Mouse (Mus musculus) heart, postnatal 36 days (tissue): ENCODE data around the gene Spg21. TPM values are rescaled to one million over a fixed set of nuclear protein-coding genes. Genes with fewer than 3 reads are reported as not detected.

Experiments
- DNase-seq, 2 experiments: peaks; one replicate each; pipeline ENCODE4 v3.0.0; 2021 to 2022
- intact Hi-C: fragments of 180-260 bp; cut with DNase I; formaldehyde crosslinking; loops from one replicate; pipeline ENCODE4 v1.15.1; 2025
- total RNA-seq, 2 experiments: library from RNA; stranded (reverse); gene quantifications; 2 replicates each; pipeline ENCODE4 v1.2.3; 2021

Gene Spg21
- total RNA-seq = 10 to 100 TPM; 11.3 to 16.0 TPM

DNA sequence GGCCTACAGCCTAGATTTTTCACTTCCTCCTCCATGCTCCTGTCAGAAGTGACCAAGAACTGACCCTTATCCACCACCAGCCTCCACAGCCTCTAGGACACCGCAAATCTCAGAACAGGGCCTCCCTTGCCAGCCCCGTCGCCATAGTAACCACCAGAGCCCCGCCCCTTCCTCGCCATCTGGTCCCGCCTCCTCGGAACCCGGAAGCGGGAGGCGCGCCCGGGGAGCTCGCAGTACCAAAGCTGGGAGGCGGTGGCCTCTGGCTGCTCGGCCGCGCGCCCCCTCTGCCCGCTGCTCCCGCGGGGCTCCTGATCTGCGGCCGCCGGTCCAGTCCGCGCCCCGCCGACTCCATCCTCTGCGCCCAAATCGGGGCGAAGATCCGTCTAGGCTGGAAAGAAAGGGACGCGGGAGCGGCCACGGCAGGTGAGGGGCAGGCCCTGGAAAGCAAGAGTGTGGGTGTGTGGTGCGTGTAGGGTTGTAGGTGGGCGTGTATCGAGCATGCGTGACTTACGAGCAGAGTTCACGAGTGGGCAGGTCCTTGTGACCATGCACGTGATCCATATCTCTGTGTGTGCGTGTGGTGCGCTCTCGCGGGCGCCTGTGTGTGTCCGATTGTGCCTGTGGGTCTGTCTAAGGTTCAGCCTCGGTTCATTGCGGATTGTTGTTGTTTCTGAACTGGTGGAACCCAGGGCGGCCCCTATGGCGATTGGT, at the start of gene Spg21:
TSS of gene Spg21 (plus strand) at position 216 of the 711 bp plus-strand sequence.
- intact Hi-C loops = loop anchor here (5.0 kb wide), 1 partner anchor 116 kb away; no protein-coding TSS in a partner anchor
- DNase-seq = peak; percentile 98

DNA sequence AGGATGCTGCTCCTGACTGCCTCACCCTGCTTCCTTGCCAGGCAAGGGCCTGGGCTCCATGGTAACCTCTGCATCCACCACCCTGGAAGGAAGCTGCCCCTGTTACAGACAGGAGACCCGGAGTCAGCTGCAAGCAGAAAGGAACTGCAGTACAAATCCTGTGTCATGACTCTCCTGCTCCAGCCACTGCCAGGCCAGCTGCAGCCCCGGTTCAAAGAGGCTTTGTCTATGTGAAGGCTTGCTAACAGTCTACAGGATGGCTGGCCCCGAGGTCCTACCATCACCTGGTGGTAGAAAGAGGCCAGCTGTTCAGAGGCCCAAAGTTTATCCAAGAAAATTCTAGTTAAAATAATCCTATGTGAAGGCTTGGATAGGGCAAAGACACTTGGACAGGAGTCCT, 49.4 kb upstream of the Spg21 start:
- intact Hi-C loops = no loop called here

DNA sequence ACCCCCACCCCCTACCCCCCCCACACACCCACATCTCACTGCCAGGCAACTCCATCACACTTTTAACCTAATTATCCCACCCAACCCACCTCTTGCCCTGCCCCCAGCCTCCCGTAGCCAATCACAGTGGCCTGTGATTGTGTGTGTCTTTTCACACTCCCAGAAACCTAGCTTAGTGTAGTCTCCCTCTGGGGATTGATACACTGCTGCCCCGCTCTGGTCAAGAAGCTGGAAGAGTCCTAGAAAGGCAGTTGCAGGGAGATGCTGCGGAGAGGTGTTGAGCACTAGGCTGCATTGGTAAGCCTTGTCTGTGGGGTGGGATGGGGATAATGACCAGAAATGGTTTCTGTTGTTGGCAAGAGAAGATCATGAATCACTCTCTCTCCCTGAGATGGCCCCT, 43.0 kb upstream of the Spg21 start:
- intact Hi-C loops = no loop called here

More for the DNA sequence above, 49.4 kb upstream of the Spg21 start:
- no peak for DNase-seq

DNA sequence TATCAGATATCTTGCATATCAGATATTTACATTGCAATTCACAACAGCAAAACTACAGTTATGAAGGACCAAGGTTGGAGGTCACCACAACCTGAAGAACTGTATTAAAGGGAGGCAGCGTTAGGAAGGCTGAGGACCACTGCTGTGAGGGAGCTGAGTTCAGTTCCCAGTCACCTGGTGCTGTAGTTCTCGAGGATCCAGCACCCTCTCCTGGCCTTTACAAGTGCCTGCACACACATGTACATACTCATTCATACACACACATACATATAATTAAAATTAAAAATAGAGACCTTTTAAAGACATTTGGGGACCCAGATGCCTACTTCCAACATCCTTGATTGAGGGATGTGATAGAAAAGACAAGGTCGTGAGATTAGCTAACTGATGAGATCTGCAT, 41.1 kb upstream of the Spg21 start:
- intact Hi-C loops = no loop called here
- no peak for DNase-seq

More for the DNA sequence above, 43.0 kb upstream of the Spg21 start:
- no peak for DNase-seq

DNA sequence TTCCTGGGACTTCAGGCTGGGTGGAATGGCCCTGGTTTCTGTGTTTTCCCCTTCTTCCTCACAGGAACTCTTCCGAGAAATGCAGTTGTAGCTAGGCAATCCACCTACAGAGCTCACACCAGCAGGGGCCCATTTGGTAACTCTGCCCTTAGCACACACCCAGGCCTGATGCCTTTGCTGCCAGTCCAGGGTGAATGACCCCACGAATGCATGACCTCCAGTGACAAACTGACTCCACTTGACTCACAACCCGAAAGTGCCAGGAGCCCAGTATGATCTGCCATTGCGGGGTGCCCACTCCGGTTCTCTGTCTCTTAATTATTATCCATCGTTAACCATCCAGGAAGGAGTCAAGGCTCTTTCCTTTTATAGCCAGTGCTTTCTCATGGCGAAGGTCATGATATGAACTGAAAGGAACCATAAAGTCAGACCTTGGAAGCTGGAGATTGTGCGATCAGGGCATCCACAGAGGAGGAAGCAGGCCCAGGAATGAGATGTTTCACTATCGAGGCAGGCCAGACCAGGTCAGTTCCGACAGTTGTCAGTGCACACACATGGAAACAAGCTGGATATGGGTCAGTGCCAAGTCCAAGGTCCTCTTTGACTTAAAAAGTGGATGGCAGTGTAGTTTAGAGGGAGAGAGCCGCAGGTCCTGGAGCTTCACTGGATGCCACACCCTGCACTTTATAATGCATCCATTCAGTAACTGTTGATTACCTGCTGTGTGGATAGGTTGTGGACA, 37.8 kb upstream of the Spg21 start, which contains the start of gene Slc51b:
TSS of gene Slc51b (minus strand) at position 196 of the 742 bp plus-strand sequence.
- intact Hi-C loops = no loop called here
- no peak for DNase-seq

DNA sequence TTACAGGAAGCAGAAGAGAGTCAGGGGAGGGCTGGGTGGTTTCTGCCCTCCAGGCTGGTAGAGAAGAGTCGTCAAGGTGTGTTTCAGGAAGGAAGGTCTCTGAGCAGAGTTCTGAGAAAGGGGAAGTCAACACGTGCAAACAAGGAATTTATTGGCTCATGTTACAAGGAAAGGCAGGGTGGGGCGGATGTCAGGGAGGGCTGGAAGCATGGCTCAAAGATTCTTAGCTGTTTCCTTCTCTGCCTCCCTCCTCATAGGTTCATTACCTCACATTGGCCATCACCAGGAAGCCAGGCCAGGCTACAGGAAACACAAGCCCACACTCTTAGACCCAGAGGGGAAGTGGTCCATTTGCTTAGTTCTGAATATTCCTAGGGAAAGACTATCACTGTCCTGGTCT, 36.4 kb upstream of the Spg21 start:
- DNase-seq = no peak
- intact Hi-C loops = no loop called here

DNA sequence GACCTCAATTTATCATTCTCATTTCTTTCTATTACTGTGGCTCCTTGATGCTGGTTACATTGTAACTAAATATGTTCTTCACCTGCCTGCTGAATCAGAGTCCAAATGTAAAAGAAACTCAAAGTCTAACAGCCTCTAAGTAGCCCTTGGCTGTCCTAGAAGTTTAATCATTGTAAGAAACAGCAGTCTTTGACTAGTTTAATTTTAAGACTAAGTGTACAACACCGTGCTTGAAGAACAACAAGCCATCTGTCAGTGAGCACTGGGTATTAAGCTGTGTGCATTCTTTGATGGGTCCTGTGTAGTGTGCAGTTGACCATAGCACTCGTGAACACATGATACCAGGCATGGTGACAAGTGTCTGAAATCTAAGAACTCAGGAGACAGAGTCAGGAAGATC, 33.2 kb upstream of the Spg21 start:
- intact Hi-C loops = no loop called here

DNA sequence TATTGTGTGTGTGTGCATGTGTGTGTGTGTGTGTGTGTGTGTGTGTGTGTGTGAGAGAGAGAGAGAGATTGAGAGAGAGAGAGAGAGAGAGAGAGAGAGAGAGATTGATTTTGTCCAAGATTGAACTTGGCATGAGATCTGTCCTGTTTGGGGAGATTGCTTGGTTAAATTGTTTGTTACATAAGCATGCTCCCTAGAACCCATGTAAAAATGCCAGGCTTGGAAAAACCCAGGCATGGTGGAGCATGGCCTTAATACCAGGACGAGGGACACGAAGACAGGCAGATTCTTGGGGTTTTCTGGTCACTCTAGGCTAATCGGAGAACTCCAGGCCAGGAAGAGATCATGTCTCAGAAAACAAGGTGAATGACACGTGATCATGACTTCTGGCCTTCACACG, 32.7 kb upstream of the Spg21 start:
- DNase-seq = no peak
- intact Hi-C loops = no loop called here

More for the DNA sequence above, 33.2 kb upstream of the Spg21 start:
- DNase-seq = no peak

DNA sequence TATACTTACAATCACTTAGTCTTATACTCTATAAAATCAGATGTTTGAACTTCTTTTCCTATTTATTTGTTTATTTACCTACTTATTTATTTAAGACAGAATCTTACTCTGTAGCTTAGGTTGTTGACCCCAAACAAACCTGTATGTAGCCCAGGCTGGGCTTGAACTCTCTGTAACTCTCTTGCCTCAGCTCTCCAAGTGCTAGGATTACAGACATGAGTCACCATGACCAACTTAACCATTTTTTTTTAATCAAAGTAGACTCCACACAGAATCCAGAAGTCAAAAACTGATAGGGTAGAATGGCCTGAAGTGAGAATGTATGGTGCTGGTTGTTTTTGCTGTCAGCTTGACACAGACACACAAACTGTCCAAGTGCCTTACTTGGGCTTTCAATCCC, 30.3 kb upstream of the Spg21 start:
- intact Hi-C loops = loop anchor here (5.0 to 10.0 kb wide), 2 partner anchors 206 to 293 kb away; no protein-coding TSS in a partner anchor
- no peak for DNase-seq

DNA sequence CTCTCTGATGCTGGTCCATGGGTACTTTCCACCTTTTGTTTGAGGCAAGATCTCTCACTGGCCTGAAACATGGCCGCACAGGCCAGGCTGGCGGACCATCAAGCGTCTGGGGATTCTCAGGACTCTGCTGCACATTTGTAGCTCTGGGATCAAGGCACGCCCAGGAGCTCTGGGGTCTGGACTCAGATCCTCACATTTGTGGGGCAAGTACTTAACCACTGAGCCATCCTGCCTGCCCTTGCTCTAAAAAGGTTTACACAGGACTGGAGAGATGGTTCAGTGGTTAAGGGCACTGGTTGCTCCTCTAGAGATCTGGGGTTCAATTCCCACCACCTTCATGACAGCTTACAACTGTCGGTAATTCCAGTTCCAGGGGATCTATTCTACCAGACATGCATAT, 29.8 kb upstream of the Spg21 start:
- no peak for DNase-seq
- intact Hi-C loops = loop anchor here (5.0 to 10.0 kb wide), 2 partner anchors 206 to 294 kb away; no protein-coding TSS in a partner anchor

DNA sequence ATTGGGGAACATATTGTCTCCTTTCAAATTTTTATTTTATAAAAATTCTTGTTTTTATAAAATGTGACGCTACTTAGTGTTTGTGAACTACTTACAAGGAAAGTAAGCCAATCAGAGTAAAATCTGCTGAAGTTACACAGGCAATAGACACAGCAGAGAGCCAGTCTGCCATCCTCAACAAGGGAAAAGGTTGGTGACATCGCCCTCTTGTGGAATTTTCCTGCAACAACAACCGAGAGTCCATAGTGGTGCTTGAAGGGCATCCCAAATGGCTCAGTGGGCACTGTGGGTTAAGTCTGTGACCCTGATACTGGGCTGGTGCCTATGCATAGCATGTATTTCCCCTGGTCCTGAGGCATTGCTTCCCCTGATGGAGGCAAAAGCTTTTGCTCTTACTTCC, 28.5 kb upstream of the Spg21 start:
- intact Hi-C loops = loop anchor here (1.0 to 10.0 kb wide), 5 partner anchors 39 to 295 kb away; partner anchors contain the start of gene Plekho2

DNA sequence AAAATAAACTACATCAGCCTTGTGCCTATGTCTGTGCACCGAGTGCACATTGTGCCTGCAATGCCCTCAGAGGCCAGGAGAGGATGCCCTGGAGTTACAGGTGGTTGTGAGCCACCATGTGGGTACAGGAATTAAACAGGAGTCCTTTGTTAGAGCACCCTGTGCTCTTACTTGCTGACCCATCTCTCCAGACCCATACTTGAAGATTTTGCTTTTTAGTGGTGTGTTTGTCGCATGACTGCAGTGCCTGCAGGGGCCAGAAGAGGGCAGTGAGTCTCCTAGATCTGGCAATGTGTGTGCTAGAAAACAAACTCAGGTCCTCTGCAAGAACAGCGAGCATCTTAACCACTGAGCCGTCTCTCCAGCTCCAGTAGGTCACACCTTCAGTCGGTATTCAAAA, 26.6 kb upstream of the Spg21 start:
- intact Hi-C loops = loop anchor here (5.0 to 10.0 kb wide), 2 partner anchors 209 to 297 kb away; no protein-coding TSS in a partner anchor
- DNase-seq = peak; percentile 24 to 38

More for the DNA sequence above, 28.5 kb upstream of the Spg21 start:
- DNase-seq = peak; percentile 81 to 86

DNA sequence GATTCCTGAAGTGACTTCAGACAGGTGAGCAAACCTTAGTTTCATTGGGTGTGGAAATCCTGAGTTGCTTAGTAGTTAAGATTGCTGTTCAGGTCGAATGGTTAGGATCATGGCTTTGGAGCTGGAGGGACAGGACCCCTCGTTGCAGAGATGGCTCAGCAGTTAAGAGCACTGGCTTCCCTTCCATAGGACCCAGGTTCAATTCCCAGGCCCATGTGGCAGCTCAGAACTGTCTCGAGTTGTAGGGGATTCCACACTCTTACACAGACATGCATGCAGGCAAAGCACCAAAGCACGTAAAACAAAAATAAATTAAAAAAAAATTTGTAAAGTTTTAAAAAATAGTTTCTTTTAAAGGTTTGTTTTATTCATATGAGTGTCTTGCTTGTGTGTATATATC, 25.5 kb upstream of the Spg21 start:
- intact Hi-C loops = loop anchor here (10.0 kb wide), 1 partner anchor 210 kb away; no protein-coding TSS in a partner anchor

DNA sequence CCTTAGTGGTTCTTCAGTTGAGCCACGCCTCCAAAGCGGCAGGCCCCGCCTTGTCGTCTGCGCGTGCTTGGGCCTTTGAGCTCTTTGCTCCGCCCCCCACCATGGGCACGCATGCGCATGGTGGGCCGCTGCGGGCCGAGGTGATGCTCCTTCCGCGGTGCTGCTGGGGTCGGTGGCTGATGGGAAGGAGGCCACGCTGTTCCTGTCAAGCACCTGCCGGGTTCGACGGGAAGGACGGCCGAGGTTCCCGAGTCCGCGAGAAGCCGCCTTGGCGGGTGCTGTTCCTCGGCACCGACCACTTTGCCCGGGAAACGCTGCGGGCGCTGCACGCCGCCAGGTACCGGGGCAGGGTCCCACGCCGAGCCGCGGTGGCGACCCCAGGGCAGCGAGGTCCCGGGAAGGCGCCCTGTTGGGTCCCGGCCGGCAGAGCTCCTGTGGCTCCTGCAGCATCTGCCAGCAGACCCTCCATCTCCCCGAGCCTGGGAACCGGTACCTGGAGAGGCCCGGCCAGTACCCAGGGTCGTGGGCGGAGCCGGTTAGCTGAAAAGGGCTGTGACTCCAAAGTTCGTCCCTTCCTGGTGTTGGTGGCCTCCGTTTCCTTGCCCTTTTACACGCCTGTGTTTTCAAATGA, 25.0 kb upstream of the Spg21 start, which contains the start of gene Mtfmt:
TSS of gene Mtfmt (plus strand) at position 112 of the 631 bp plus-strand sequence.
- peak; percentile 91 to 93 for DNase-seq
- intact Hi-C loops = loop anchor here (10.0 kb wide), 1 partner anchor 211 kb away; no protein-coding TSS in a partner anchor

More for the DNA sequence above, 25.5 kb upstream of the Spg21 start:
- DNase-seq = no peak

DNA sequence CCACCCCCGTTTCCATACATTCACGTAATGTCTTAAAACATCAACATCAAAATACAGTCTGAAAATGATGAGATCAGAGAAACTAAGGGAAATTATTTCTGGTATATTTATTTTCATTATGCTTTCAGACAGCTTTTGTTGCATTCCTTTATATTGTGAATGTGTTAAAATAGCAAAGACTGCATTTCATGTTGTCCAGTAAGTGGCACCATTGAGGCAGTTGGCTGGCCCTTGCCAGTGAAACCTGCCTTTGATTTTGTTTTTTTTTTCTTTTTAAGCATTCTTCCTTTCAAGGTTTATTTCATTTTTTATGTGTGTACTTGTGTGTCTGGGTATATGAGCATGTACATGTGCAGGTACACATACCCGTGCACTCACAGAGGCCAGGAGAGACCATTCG, 16.1 kb upstream of the Spg21 start:
- no peak for DNase-seq
- intact Hi-C loops = no loop called here

DNA sequence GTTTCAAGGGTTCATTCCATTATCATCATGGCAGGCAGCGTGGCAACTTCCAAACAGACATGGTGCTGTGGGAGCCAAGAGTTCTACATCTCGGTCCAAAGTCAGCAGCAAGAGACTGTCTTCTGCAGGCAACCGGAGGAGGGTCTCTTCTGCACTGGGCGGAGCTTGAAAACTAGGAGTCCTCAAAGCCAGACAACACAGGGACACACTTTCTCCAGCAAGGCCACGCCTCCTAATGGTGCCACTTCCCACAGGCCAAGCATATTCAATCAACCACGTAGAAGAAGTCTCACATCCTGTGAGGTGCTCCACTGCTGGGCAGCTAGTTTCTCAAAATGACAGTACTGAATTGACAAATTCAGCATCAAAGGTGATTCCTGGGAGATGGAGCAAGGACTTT, 12.8 kb upstream of the Spg21 start:
- no peak for DNase-seq
- intact Hi-C loops = no loop called here

DNA sequence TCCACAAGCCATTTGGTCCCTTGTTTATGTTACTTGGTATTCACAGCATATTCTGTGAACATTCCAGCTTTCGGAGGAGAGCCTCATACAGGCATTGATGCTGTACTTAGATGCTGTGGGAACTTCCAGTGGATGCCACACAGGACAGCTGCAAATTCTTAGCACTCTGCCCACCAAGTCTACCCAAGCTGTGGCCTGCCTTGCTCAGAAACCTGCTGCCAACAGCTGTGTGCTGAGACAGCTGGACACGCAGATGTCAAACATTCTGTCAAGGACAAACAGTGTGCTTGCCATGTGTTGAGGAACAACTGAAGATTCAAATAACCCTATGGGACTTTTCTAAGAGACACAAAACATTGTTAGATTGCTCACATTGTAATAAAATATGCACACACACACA, 1.8 kb upstream of the Spg21 start:
- intact Hi-C loops = no loop called here
- DNase-seq = no peak

DNA sequence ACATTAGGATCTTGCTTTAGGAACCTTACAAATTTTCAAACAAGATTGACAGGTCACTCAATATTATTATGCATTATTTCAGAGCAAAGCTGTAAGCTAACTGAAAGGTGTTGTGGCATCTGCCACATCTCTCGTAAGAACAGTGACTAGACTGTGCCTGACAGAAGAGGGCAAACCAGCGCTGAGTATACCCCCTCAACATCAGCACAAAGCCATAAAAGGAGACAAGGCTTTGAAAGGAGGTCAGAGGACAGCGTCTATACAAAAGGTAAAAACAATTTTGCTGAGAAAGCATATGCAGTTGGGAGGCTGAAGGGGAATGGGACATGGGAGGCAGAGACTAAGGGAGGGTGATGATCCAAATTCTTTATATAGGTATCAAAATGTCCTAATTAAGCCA, 549 bp upstream of the Spg21 start:
- intact Hi-C loops = loop anchor here (5.0 kb wide), 1 partner anchor 117 kb away; no protein-coding TSS in a partner anchor
- DNase-seq = no peak

DNA sequence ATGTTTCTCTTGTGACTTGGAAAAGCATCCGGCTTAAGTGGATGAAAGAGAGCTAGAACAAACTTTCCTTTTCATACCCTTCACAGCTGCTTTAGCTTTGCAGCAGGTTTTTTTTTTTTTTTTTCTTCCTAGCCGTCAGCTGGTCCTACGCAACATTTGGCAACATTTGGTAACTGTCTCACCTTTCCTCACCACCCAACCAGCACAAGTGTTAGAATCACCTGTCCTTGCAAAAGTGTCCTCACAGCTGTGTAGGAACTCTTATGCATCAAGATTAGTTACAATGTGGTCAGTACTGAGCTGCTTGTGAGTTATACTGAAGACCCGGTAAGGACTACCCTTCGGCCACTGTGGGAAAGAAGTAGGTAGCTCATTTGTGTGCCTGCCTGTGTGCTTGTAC, 1.8 kb downstream of the Spg21 start:
- intact Hi-C loops = loop anchor here (5.0 kb wide), 1 partner anchor 115 kb away; no protein-coding TSS in a partner anchor
- no peak for DNase-seq

DNA sequence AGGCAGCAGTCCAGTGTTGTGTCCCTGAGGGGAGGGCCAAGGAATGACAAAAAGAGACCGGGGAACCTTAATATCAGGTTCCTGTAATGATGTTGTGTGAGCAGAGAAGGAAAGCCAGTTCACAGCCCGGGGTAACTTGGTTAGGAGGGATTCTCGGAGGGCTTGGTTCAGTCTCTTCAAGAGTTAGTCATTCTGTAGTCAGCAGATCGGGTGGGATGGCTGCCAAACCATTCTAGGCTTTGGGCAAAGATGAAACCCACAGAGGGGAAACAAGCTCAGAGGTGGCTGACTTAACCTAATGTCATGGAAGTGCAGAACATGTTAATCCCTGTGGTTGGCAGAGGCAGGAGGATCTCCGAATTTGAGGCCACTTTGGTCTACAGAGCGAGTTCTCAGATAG, 3.4 kb downstream of the Spg21 start:
- intact Hi-C loops = loop anchor here (5.0 kb wide), 1 partner anchor 113 kb away; no protein-coding TSS in a partner anchor
- DNase-seq = peak; percentile 26 to 31

DNA sequence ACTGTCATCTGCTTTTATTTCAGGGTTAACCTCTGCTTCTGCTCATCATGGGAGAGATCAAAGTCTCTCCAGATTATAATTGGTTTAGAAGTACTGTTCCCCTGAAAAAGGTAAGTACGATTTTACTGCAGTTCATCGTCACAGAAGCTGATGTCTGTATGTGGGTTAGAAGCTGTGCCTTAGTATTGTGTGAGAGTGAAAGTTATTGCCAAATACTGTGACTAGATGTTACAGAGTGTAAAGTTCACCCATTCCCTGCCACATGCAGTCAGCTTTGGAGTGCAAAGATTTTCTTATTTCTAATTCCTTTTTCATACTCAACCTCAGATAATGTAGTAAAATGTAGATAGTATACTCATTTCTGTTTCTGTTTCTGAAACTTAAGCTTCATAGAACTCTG, 4.5 kb downstream of the Spg21 start:
- intact Hi-C loops = no loop called here
- no peak for DNase-seq
